Mouse (Mus musculus) heart, adult 8-10 months (tissue): Measurements from ENCODE around the gene Rufy2. TPM values are rescaled to one million over a fixed set of nuclear protein-coding genes. Genes with fewer than 3 reads are reported as not detected.

Experiments
- DNase-seq: peaks from one replicate; pipeline ENCODE4 v3.0.0; 2022; ENCODE audit warnings: low spot score
- total RNA-seq, 4 experiments: library from RNA; stranded (reverse); gene quantifications; 2 replicates each; pipeline ENCODE4 v1.2.4; 2022

The Rufy2 gene
- total RNA-seq, result 10 to 100 TPM in 2 of 4 experiments, 1 to 10 TPM in 2; 6.4 to 10.8 (median 9.6) TPM

GRCm38 (mm10) chr10:62980039-62980954 lies at the start of gene Rufy2:
TSS of gene Rufy2 (plus strand) at chr10:62980223.
- DNase-seq, result peak; percentile 72

GRCm38 (mm10) chr10:62932381-62932780 lies 47.6 kb upstream of the Rufy2 start:
- DNase-seq, result no peak

GRCm38 (mm10) chr10:62944975-62945580 lies 34.9 kb upstream of the Rufy2 start:
- DNase-seq, result no peak

GRCm38 (mm10) chr10:62946738-62947471 lies 33.1 kb upstream of the Rufy2 start, which contains the start of gene Dna2:
TSS of gene Dna2 (plus strand) at chr10:62947026.
- peak; percentile 63 for DNase-seq

- no peak for DNase-seq
Measured at GRCm38 (mm10) chr10:62948551-62948950, 31.5 kb upstream of the Rufy2 start.

GRCm38 (mm10) chr10:62963956-62964355 lies 16.1 kb upstream of the Rufy2 start:
- DNase-seq, result no peak

GRCm38 (mm10) chr10:62965796-62966195 lies 14.2 kb upstream of the Rufy2 start:
- DNase-seq, result no peak

GRCm38 (mm10) chr10:62966291-62966690 lies 13.7 kb upstream of the Rufy2 start:
- DNase-seq, result no peak

GRCm38 (mm10) chr10:62971821-62972220 lies 8.2 kb upstream of the Rufy2 start:
- DNase-seq, result no peak

GRCm38 (mm10) chr10:62979667-62980038 lies 370 bp upstream of the Rufy2 start:
- no peak for DNase-seq

GRCm38 (mm10) chr10:62984072-62984471 lies 4.0 kb downstream of the Rufy2 start:
- no peak for DNase-seq

- DNase-seq, result no peak
Measured at GRCm38 (mm10) chr10:62984495-62984894, 4.5 kb downstream of the Rufy2 start.

GRCm38 (mm10) chr10:62987341-62987740 lies 7.3 kb downstream of the Rufy2 start:
- DNase-seq, result no peak

- no peak for DNase-seq
Measured at GRCm38 (mm10) chr10:62990636-62991035, 10.6 kb downstream of the Rufy2 start.

GRCm38 (mm10) chr10:62993991-62994390 lies 14.0 kb downstream of the Rufy2 start:
- no peak for DNase-seq

GRCm38 (mm10) chr10:63000584-63000983 lies 20.6 kb downstream of the Rufy2 start:
- no peak for DNase-seq

- no peak for DNase-seq
Measured at GRCm38 (mm10) chr10:63003252-63003651, 23.2 kb downstream of the Rufy2 start.

- no peak for DNase-seq
Measured at GRCm38 (mm10) chr10:63004556-63004955, 24.5 kb downstream of the Rufy2 start.

GRCm38 (mm10) chr10:63008193-63008592 lies 28.2 kb downstream of the Rufy2 start:
- no peak for DNase-seq

GRCm38 (mm10) chr10:63010268-63010667 lies 30.2 kb downstream of the Rufy2 start:
- no peak for DNase-seq

- no peak for DNase-seq
Measured at GRCm38 (mm10) chr10:63011556-63011955, 31.5 kb downstream of the Rufy2 start.

GRCm38 (mm10) chr10:63013476-63013875 lies 33.5 kb downstream of the Rufy2 start:
- no peak for DNase-seq
